Mouse (Mus musculus) CH12F3 (cell line): ENCODE results near the gene Wfdc2.
"Not testable (repeated sequence)": the region's sequence is repeated elsewhere in the genome, so short reads cannot be mapped to it uniquely, and the experiment has no call there.

Experiments used
- in situ Hi-C: fragments of 300-500 bp; cut with MboI; formaldehyde crosslinking; loops from 2 replicates; pipeline ENCODE4 v1.14.3; 2020; ENCODE audit warnings: low sequenced_read_pairs

The Wfdc2 gene

DNA sequence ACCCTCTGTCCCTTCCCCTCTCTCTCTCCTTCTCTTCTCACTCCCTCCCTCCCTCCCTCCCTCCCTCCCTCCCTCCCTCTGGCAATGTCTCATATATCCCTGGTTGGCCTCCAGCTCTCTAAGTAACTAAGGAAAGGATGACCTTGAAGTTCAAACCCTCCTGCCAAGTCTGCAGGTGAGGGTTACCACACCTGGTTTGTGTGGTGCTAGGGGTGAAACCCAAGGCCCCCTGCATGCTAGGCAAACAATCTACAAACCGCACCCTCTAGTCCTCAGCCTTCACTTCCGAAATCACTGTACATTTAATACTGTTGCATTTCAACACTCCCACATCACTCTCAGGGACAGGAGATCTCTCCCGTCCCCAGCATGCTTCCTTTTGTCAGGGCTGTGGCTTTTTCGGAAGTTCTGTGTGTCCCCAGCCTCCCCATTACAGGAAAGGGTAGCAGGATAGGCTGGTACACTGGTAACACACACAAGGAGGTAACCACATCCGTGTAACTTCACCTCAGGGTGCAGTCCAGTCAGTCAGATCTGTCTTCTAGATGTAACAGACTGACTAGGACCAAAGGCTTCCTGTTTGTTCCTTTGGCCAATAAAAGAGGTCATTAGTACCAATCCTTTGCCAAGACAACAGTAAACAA, 17.6 kb upstream of the Wfdc2 start:
- in situ Hi-C loops = no loop called here

DNA sequence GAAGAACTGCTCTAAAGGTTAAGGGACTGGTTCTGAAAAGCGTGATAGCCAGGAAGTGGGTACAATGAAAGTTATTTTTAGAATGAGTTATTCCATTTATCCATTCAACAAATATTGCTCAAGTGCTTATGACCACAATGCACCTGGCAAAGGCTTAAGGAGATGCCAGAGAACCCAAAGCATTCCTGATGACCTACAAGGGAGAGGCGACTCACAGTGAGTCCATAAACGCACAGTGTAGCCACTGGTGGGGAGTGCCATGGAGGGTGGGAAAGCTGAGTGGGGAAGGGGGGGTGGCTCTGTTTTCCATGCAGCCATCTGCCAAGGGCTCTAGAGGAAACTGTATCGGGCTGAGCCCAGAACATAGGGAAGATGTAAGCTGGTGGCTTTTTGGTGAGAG, 12.9 kb upstream of the Wfdc2 start:
- in situ Hi-C loops = no loop called here

DNA sequence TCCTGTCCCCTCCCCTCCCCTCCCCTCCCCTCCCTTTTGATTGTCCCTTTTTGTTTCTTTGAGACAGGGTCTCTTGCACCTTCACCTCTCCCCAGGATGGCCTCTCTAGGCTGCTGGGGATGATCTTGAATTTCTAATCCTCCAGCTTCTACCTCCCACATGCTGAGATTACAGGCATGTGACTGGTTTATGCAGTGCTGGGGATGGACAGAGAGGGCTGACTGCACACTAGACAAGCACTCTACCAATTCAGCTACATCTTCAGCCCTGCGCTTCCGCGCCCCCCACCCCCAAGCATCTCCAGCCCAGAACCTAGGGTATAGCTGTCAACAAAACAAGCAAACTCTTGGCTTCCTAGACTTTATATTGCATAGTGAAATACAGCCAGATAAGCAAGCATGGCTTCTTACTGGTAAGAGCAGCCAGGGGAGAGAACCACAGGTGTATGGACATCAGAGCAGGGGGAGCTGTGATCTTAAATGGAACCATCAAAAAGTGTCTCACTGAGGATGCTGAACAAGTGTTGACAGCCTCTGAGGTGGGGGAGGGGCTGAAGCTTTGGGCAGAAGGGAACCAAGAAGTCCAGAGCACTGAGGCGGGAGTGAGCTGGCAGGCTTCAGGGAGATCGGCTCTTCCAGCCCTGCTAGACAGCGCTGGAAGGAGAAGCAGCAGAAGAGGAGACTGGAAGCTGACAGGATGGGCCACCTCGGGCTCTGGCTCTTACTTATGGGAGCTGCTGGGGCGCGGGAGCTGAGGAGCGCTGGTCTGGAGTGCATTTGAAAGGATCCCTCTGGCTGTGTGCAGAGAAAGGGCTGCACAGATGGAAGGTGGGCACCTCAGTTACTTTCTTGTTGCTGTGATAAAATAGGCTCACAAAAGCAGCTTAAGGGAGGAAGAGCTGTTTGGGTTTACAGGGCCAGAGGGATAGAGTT, 12.0 kb upstream of the Wfdc2 start:
- in situ Hi-C loops = no loop called here

DNA sequence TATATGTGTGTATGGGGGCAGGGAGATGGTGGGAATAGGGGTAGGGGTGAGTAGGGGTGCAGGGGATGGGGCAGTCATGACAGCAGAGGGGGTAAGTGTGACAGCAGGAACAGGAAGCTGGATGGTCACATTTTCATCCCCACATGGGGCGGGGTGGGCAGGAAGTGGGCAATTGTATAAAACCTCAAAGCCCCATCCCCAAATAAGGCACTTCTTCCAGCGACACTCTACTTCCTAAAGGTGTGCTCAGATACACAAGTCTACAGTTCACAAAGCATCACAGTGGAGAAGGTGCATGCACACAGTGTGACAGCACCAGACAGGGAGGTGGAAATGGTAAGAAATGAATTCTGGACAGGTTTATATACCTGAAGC, 11.3 kb upstream of the Wfdc2 start:
- in situ Hi-C loops = no loop called here

DNA sequence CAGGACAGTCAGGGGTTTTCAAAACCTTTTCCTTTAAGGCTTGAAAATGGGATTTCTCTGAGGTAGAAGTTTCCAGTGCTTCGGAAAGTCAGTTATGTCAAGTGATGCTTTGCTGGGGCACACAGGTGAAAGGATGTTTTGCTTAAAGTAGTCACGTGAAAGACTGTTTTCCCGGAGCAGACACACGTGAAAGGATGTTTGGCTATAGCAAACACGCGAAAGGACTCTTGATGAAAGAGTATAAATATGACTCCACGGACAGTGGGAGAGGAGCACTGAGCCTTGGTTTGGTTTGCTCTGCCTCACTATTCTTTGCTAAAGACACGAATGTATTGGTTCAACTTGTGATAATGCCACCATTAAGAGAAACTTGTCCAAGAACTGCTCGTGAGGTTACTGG, 10.7 kb upstream of the Wfdc2 start:
- in situ Hi-C loops = no loop called here

DNA sequence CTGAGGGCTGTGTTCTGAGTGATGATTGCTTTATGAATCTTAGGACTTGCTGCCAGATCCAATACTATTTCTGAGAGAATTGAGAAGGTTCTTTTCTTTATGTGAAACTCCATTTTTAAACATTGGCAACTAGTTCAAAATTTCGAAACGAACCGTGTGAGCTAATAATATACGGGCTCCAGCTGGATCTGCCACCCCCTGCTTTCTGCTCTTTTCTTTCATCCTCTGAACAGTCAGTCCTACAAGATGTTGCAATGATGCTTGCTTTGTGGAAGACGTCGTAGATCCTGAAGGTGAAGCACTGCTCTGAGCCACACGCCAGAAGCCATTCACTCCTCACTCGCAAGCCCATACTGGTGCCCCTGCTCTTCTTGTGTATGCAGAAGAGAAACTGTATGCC, 3.8 kb upstream of the Wfdc2 start:
- in situ Hi-C loops = no loop called here

DNA sequence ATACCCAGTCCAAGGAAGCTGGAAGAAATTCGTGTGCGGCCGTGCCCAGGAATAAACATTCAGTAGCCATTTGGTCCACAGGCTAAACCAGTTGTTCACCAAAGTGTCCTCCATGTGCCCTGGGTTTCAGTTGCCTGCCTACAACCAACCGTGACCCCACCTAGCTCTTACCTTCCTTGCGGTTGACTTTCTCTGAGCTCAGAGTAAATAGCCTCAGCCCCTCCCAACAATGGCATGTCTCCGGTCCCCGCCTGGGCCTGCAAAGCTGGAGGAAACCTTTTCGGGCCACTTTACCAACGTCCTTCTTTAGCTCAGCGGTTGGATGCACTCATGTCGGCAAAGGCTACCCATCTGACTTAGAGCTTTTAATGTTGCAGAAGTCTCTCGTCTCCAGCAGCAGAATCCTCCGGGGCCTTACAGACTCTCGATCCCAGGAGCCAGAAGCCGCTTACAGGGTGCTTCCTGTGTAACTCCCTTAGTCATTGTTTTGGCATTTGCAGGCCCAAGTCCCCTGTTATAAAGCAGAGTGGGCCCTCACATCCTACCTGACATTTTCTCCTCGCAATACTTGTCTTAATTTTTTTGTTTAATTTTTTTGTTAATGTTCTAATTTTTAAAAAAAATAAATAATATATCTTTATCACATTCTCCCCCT, 3.1 kb upstream of the Wfdc2 start:
- in situ Hi-C loops = no loop called here

DNA sequence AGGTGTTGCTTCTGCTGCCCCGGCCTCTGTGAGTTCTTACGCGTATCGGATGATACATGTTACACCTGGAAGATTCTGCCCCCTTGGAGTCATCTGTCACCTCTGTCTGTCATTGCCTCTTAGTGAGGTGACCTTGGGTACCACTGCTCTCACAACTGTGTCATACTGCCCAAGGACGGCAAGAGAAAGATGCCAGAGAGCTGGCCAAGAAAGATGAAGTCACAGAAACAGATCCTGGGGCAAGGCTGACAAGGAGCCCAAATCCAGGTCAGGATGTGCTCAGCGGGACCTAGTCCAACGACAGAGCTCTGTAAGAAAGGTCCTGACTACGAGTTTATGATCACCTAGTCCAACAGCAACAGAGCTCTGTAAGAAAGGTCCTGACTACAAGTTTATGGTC, 2.1 kb upstream of the Wfdc2 start:
- in situ Hi-C loops = no loop called here

DNA sequence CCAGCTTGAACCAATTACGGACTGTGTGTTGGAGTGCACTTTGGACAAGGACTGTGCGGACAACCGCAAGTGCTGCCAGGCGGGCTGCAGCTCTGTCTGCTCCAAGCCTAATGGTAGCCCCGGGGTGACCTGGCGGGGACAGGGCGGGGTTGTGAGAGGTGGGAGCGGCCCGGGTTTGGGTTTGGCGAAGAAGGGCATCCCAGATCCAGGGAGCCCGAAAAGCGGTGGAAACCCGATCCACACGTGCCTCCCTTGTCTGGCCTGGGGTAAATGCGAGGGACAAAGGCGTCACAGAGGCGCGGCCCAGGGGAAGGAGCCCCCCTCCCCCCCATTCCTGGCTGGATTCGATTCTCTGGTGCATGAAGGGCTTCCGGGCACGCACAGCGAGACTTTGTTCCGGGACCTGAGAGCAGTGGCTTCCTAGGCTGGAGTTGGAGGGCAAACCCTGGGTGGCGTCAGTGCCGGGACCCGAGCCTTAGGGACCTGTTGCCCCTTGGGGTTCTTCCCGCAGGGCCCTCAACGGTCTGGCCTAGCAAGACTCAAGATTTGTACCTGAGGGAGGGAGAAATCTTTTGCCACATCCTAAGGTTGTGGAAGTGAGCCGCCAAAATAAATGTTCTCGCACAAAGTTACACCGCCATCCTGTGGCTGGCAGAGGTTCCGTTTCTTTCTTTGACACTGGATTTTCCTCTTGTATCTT, 1.3 kb downstream of the Wfdc2 start:
- in situ Hi-C loops = no loop called here

DNA sequence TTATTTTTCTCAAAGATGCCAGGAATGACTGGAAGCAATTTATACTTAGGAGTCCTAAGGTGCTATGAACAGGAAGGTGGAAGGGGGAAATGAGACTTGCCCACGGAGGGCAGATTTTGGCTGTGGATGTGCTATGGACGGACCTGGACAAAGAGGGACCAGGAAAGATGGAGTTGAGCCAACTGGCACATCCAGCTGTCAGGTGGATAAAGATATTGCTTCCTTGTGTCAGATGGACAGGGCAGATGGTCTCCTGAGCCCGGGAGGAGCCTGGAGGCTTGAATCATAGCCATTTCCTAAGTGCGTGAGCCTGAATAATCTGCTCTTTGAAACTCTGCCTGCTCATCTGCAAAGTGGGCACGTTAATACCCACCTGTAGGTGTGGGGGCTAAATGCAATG, 2.1 kb downstream of the Wfdc2 start:
- in situ Hi-C loops = no loop called here

DNA sequence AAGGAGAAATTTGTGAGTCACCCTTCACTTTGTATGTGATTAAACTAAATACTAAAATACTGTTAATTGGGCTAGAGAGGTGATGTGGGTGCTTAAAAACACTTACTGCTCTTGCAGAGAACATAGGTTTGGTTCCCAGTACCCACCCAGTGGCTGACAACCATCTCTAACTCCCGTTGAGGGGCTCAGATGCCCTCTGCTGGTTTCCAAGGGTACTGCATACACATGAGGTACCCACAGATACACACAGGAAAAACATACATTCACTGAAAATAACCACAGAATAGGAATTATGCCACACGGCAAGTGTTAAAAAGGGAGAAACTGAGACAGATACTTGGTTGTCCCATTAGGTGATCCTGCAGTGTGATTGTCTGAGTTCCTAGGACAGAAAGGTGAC, 4.8 kb downstream of the Wfdc2 start:
- in situ Hi-C loops = no loop called here

DNA sequence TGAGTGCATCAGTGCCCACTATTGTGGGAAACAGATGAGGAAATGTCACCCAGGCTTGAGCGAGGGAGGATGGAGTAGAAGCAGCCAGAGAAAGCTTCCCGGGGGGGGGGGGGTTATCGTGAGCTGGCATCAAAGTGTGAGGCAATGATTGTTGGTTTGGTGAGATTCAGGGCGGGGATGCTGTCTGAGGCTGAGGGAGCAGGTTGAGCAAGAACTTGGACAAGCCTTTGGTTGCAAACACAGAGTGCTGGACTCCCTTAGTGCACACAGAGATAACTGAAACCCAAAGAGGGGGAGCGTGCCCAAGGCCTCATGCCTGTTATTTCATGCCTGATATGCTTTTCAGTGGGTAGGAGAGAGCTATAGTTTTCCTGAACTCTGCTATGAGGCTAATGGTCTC, 5.2 kb downstream of the Wfdc2 start:
- in situ Hi-C loops = no loop called here

DNA sequence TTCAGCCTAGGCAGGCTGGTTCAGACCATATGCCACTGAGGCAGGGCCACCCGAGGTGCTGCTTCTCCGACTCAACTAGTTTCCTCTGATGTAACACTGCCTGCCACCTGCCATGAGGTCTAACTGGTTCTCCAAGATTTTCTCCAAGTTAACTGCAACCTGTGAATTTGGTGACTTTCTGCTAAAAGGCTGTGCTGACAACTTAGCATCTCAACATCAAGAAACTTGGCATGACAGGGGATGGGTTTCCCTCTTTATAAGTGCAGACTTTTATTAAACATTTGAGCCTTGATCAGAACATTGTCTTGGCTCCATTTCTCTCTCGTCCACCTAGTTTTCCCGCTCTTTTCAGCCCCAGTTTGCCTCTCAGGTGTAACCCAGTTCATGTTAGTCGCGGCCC, 11.1 kb downstream of the Wfdc2 start, which contains the start of gene Spint3:
TSS of gene Spint3 (minus strand) at position 101 of the 400 bp plus-strand sequence.
- in situ Hi-C loops = not testable (repeated sequence)

DNA sequence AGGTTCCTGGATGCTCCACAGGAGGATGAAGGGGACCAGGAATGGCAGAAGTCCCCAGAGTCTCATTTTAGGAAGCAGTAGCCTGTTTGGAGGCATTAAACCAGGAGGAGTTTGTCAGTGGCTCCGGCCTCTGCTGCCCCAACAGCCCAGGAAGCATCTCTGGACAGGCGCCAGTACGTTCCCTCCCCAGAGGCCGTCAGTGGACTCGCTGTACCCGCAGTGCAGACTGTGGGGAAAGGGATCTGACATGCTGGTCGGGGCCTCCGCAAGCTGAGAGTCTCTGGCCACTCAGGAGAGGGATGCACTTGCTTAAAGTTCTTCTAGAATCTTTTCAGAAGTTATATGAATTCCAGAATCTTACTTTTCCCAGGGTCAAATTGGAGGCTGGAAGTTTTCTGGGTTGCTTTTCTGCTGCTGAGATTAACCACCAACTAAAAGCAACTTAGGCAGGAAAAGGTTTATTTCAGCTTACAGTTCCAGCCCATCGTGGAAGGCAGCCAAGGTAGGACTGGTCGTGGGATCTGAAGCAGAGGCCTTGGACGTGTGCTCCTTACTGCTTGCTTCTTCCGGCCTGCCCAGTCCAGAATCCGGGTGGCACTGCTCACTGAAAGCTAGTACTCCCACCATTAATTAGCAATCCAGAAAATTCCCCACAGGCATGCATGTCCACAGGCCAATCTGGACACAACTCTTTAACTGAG, 23.0 kb downstream of the Wfdc2 start, which contains the start of gene Wfdc6a:
TSS of gene Wfdc6a (minus strand) at position 423 of the 701 bp plus-strand sequence.
- in situ Hi-C loops = not testable (repeated sequence)

DNA sequence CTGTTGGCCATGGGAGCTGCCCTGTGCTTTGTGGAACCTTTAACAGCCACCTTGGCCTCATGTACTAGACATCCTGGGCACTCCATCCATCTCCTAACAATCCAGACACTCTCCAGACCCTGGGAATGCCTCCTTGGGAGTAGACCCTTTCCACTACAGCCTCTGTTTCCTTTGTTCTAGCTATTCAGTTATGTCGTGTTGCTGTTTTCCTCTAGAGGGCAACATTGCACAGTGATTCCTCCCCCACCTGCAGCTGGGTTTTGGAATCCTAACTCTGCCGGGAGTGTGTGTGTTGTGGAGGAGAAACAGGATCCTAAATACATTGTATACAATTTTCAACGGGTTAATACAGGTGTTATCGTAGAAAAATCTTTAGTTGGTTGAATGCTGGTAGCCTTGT, 29.8 kb downstream of the Wfdc2 start:
- in situ Hi-C loops = no loop called here

DNA sequence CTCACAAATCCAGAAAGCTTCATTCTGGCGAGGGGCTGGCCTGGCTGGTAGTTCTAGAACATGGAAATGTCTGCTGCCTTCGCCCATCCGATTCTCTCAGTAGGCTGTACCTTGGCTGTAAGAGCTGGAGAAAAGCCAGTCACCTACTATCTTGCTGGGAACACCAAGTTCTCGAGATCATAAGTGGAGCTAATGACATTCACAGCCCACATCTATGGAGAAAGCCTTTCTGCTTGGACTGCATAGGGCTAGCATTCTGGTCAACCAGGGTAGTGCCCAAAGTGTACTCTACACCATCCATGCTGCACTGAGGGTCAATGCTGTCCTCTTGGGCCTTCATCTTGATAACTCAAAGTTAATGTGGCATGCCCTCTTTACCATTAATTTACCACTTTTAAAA, 31.3 kb downstream of the Wfdc2 start, which contains the start of gene Eppin:
TSS of gene Eppin (minus strand) at position 101 of the 400 bp plus-strand sequence.
- in situ Hi-C loops = no loop called here

DNA sequence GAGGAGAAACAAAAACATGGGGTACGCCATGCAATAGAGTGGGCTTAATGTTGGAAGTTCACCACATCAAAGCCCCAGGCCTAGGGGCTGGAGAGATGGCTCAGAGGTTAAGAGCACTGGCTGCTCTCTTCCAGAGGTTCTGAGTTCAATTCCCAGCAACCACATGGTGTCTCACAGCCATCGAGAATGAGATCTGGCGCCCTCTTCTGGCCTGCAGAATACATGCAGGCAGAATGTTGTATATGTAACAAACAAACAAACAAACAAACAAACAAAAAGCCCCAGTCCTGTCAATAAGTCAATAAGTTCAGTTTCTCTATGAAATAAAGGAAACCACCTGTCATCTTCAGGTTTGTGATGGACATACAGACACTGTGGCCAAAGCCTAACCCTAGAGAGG, 38.0 kb downstream of the Wfdc2 start:
- in situ Hi-C loops = loop anchor here (10.0 kb wide), 1 partner anchor 125 kb away; no protein-coding TSS in a partner anchor

DNA sequence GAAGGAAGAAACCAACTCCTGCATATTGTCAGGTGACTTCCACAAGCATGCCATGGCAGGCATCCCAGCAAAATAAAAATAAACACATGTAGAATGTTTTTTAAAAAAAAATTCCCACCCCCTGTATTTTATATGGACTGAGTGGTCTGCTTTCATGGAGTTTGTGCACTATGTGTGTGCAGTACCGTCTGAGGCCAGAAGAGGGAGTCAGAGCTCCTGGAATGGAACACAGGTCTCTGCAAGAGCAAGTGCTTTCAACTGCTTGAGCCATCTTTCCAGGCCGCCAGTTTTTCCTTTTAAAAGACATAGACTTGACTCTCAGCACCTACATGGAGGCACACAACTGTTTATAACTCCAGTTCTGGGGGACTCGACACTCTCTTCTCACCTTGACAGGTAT, 41.3 kb downstream of the Wfdc2 start:
- in situ Hi-C loops = loop anchor here (10.0 kb wide), 1 partner anchor 121 kb away; no protein-coding TSS in a partner anchor

DNA sequence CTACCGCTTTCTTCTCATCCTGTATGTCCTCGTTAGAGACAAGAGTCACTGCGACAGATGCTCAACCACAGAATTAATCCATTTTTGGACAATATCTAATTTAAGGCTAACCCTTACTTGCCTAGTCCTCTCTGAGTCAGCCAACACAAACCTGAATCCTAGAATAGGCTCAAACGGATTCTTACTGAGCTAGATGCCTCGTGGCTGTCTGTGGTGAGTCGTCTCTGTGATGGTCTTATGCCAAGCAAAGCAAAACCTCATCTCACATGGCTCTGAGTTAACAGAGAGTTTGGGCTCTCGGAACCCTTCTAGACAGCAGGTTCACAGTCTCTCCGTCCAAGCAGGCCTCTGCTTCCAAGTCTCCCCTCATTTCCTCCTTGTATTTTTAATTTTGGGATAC, 42.2 kb downstream of the Wfdc2 start:
- in situ Hi-C loops = loop anchor here (10.0 kb wide), 1 partner anchor 120 kb away; no protein-coding TSS in a partner anchor

DNA sequence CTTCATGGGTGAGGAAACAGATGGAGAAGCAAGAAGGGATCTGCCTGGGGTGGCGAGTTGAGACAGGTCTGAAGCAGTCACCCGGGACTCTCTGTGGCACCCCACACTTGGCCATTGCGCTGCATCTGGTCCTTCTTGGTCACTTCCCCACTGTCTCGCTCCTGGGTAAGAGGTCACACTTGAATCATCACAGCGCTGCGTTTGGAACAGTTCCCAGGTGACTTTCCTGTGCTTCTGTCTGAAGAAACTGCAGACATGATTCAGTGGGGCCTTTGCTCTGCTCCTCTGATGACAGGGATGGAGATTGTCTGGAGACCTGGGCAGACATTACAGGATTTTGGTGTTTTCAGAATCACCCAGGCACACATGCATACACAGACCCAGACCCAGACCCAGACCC, 46.6 kb downstream of the Wfdc2 start:
- in situ Hi-C loops = loop anchor here (10.0 kb wide), 1 partner anchor 116 kb away; no protein-coding TSS in a partner anchor
